Mouse (Mus musculus) liver, embryonic 14.5 days (tissue): Measurements from ENCODE around the gene Lpxn. TPM values are rescaled to one million over a fixed set of nuclear protein-coding genes. Genes with fewer than 3 reads are reported as not detected.

Source experiments
- ATAC-seq: fragments of 200-750 bp; cut with Nextera tagmentation; 2 replicates; pipeline ENCODE4 v1.8.0; 2017; ENCODE audit warnings: moderate number of reproducible peaks, mild to moderate bottlenecking, moderate library complexity; ENCODE audit not compliant: insufficient read depth
- DNase-seq, 3 experiments: peaks; one replicate each; pipeline ENCODE4 v3.0.0-alpha.2; 2012 to 2013; ENCODE audit warnings: low read depth in 3 of 3, low spot score in 3 of 3
- H3K27ac ChIP-seq: fragments of 300-500 bp; sonication (generic); 2 replicates; pipeline ENCODE4 v1.5.1; 2014; ENCODE audit warnings: moderate library complexity, mild to moderate bottlenecking, control low read depth, inconsistent platforms
- H3K27me3 ChIP-seq: fragments of 300-500 bp; sonication (generic); 2 replicates; pipeline ENCODE4 v1.6.1; 2014; ENCODE audit warnings: mild to moderate bottlenecking, low read length, moderate library complexity; ENCODE audit not compliant: control insufficient read depth, insufficient read depth
- H3K36me3 ChIP-seq: fragments of 300-500 bp; sonication (generic); replicated peaks from 2 replicates; pipeline ENCODE4 v1.6.1; 2014; ENCODE audit warnings: low read depth; ENCODE audit not compliant: control insufficient read depth, insufficient read depth
- H3K4me1 ChIP-seq, 2 experiments: fragments of 200-500 bp in 1 of 2; fragments of 300-500 bp in 1 of 2; sonication (generic) in 1 of 2; replicated peaks; 2 replicates each; pipeline ENCODE4 v1.6.1; 2012 to 2014; ENCODE audit warnings: antibody characterized with exemption in 1 of 2, inconsistent platforms in 1 of 2, low read length in 1 of 2; ENCODE audit not compliant: control insufficient read depth in 2 of 2, insufficient read depth in 2 of 2
- H3K4me2 ChIP-seq: fragments of 300-500 bp; sonication (generic); 2 replicates; pipeline ENCODE4 v1.6.1; 2014; ENCODE audit warnings: low read depth, mild to moderate bottlenecking, control low read depth, moderate library complexity
- H3K4me3 ChIP-seq, 2 experiments: fragments of 200-500 bp in 1 of 2; fragments of 300-500 bp in 1 of 2; sonication (generic) in 1 of 2; 2 replicates each; pipeline ENCODE4 v1.5.1; 2012 to 2014; ENCODE audit warnings: low read depth in 2 of 2, low read length in 2 of 2, mild to moderate bottlenecking in 2 of 2, control low read depth in 1 of 2, inconsistent platforms in 1 of 2, moderate library complexity in 1 of 2; ENCODE audit not compliant: insufficient read depth in 1 of 2
- H3K9ac ChIP-seq: fragments of 300-500 bp; sonication (generic); replicated peaks from 2 replicates; pipeline ENCODE4 v1.6.1; 2014; ENCODE audit warnings: mild to moderate bottlenecking, control low read depth, moderate library complexity
- H3K9me3 ChIP-seq: fragments of 300-500 bp; sonication (generic); 2 replicates; pipeline ENCODE4 v1.6.1; 2016; ENCODE audit warnings: low read length, mixed read lengths; ENCODE audit not compliant: control insufficient read depth
- CTCF ChIP-seq: IDR thresholded peaks from 2 replicates; pipeline ENCODE4 v1.5.1; 2016; ENCODE audit warnings: antibody characterized with exemption, low read depth, control low read depth
- EP300 ChIP-seq: IDR thresholded peaks from 2 replicates; pipeline ENCODE4 v1.6.1; 2016; ENCODE audit warnings: antibody characterized with exemption, low read depth
- WGBS: fragments of 180-500 bp; shearing (Covaris S2); extraction: QIAGEN DNeasy Blood & Tissue Kit; methylation state at CpG from one replicate; pipeline ENCODE4 v1.1.7; 2014; ENCODE audit not compliant: insufficient replicate concordance; 5-methylcytosine and 5-hydroxymethylcytosine counted together
- polyA plus RNA-seq, 2 experiments: library from polyadenylated mRNA; depleted of rRNA in 1 of 2; stranded (reverse) in 1 of 2; unstranded in 1 of 2; fragments of >200 nt; fragmentation: Nextera tagmentation in 1 of 2; extraction: Ambion mirVana in 1 of 2; gene quantifications; 2 replicates each; pipeline versions ENCODE4 v1.2.1 to v1.2.3; 2012 to 2014

Lpxn gene
- polyA plus RNA-seq, 2 experiments: 1.3 to 2.7 TPM

- Histone ChIP-seq H3K27me3 (no peaks in the 10 kb centered on the region), H3K4me2 (no peak overlapping the region), H3K9ac (no peak overlapping the region), H3K36me3 (peaks cover 24% of the 10 kb centered on the region), H3K9me3 (no peaks in the 10 kb centered on the region), H3K4me3 (no peak overlapping the region), H3K27ac (no peak overlapping the region), H3K4me1 (no peaks in the 10 kb centered on the region)
- no peak for ATAC-seq
- TF ChIP-seq EP300: no peak
- TF ChIP-seq CTCF: peak; percentile 55
- DNase-seq: no peak
- WGBS: 39% methylated on average over 2 of the region's 2 CpGs
Observed at GRCm38 (mm10) chr19:12762212-12763130, 33.5 kb upstream of the Lpxn start.

GRCm38 (mm10) chr19:12765308-12765707 lies 30.7 kb upstream of the Lpxn start, which contains the start of gene Cntf:
Gene Cntf, minus strand, starts transcription at chr19:12765632.
- no peak for TF ChIP-seq EP300
- TF ChIP-seq CTCF: no peak
- H3K9me3 ChIP-seq: no peaks in the 10 kb centered on the region
- WGBS: 91% methylated on average over 7 of the region's 7 CpGs

GRCm38 (mm10) chr19:12770888-12771287 lies 25.1 kb upstream of the Lpxn start:
- Histone ChIP-seq H3K27me3 (no peaks in the 10 kb centered on the region), H3K9me3 (no peaks in the 10 kb centered on the region), H3K36me3 (peaks cover 50% of the 10 kb centered on the region), H3K4me1 (no peaks in the 10 kb centered on the region), H3K9ac (no peak overlapping the region), H3K27ac (no peak overlapping the region), H3K4me3 (no peak overlapping the region), H3K4me2 (no peak overlapping the region)
- 89% methylated on average over 5 of the region's 5 CpGs for WGBS
- ATAC-seq (no peak), DNase-seq (no peak)
- TF ChIP-seq EP300: no peak
- no peak for TF ChIP-seq CTCF

More at GRCm38 (mm10) chr19:12765308-12765707, 30.7 kb upstream of the Lpxn start, which contains the start of gene Cntf:
- Histone ChIP-seq H3K27ac (no peak within 1 kb of the TSS), H3K27me3 (no peaks in the 10 kb centered on the region), H3K4me1 (no peaks in the 10 kb centered on the region), H3K4me2 (no peak within 1 kb of the TSS), H3K4me3 (no peak within 1 kb of the TSS), H3K36me3 (peaks cover 46% of the 10 kb centered on the region), H3K9ac (no peak within 1 kb of the TSS)
- ATAC-seq (no peak), DNase-seq (no peak)

DNA sequence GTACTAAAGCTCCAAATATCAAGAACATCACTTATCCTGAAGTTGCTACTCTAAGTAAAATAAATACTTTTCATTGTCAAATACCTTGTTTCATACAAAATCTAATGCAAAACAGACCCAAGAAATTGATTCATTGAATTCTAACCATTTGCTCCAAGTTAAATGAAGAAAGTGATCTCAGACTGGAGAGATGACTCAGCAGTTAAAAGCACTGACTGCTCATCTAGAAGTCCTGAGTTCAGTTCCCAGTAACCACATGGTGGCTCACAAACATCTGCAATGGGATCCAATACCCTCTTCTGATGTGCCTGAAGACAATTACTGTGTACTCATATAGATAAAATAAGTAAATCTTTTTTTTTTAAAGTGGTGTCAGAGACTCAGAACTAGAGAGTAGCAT lies 15.6 kb upstream of the Lpxn start:
- no peak for TF ChIP-seq EP300
- no peak for TF ChIP-seq CTCF
- H3K27me3 ChIP-seq: no peaks in the 10 kb centered on the region
- no peak overlapping the region for H3K9ac ChIP-seq
- H3K36me3 ChIP-seq: peaks cover 20% of the 10 kb centered on the region
- no peak overlapping the region for H3K4me3 ChIP-seq
- H3K9me3 ChIP-seq: no peaks in the 10 kb centered on the region
- no peak overlapping the region for H3K4me2 ChIP-seq
- no peak overlapping the region for H3K27ac ChIP-seq
- no peak for ATAC-seq
- no peaks in the 10 kb centered on the region; a peak in 1 of 4 replicates for H3K4me1 ChIP-seq
- DNase-seq: no peak

GRCm38 (mm10) chr19:12786803-12787395 lies 9.1 kb upstream of the Lpxn start:
- Histone ChIP-seq H3K4me1 (peaks cover 0 to 2% of the 10 kb centered on the region in 2 experiments; a peak in 3 of 4 replicates), H3K27ac (no peak overlapping the region), H3K9me3 (no peaks in the 10 kb centered on the region), H3K27me3 (no peaks in the 10 kb centered on the region), H3K4me3 (no peak overlapping the region), H3K36me3 (no peaks in the 10 kb centered on the region; the same call in 1 of the 2 replicates), H3K4me2 (no peak overlapping the region), H3K9ac (no peak overlapping the region)
- DNase-seq: no peak
- TF ChIP-seq EP300 (no peak), CTCF (no peak)
- no peak for ATAC-seq
- 89% methylated on average over 2 of the region's 2 CpGs for WGBS
